Mouse (Mus musculus) stomach, embryonic 14.5 days (tissue): ENCODE measurements around the gene Tmod4. TPM values are rescaled to one million over a fixed set of nuclear protein-coding genes. Genes with fewer than 3 reads are reported as not detected.
"Not testable (repeated sequence)": the region's sequence is repeated elsewhere in the genome, so short reads cannot be mapped to it uniquely, and the experiment has no call there.

Source experiments
- ATAC-seq: fragments of 200-750 bp; cut with Nextera tagmentation; 2 replicates; pipeline ENCODE4 v1.8.0; 2017; ENCODE audit warnings: low read depth, moderate TSS enrichment; ENCODE audit not compliant: insufficient number of reproducible peaks, insufficient read depth, low FRiP score
- H3K27ac ChIP-seq: fragments of 300-500 bp; sonication (generic); 2 replicates; pipeline ENCODE4 v1.5.1; 2014; ENCODE audit warnings: mild to moderate bottlenecking, low read length, moderate library complexity, mixed read lengths
- H3K27me3 ChIP-seq: fragments of 300-500 bp; sonication (generic); 2 replicates; pipeline ENCODE4 v1.6.1; 2014; ENCODE audit warnings: low read length, control low read depth, mixed read lengths; ENCODE audit not compliant: control insufficient read depth, insufficient read depth
- H3K36me3 ChIP-seq: fragments of 300-500 bp; sonication (generic); 2 replicates; pipeline ENCODE4 v1.6.1; 2014; ENCODE audit warnings: mild to moderate bottlenecking, control low read depth, low read length, moderate library complexity, mixed read lengths; ENCODE audit not compliant: control insufficient read depth, insufficient read depth
- H3K4me1 ChIP-seq: fragments of 300-500 bp; sonication (generic); 2 replicates; pipeline ENCODE4 v1.6.1; 2014; ENCODE audit warnings: low read length, control low read depth, mixed read lengths; ENCODE audit not compliant: control insufficient read depth, insufficient read depth
- H3K4me2 ChIP-seq: fragments of 300-500 bp; sonication (generic); replicated peaks from 2 replicates; pipeline ENCODE4 v1.6.1; 2014; ENCODE audit warnings: low read depth, low read length, control low read depth
- H3K4me3 ChIP-seq: fragments of 300-500 bp; sonication (generic); 2 replicates; pipeline ENCODE4 v1.5.1; 2014; ENCODE audit warnings: low read depth, low read length, control low read depth
- H3K9ac ChIP-seq: fragments of 300-500 bp; sonication (generic); replicated peaks from 2 replicates; pipeline ENCODE4 v1.6.1; 2014; ENCODE audit warnings: low read depth, mild to moderate bottlenecking, control low read depth, low read length, moderate library complexity, mixed read lengths
- H3K9me3 ChIP-seq: fragments of 300-500 bp; sonication (generic); 2 replicates; pipeline ENCODE4 v1.6.1; 2016; ENCODE audit warnings: low read depth, low read length, control low read depth; ENCODE audit not compliant: control insufficient read depth
- WGBS: fragments of 180-500 bp; shearing (Covaris S2); extraction: QIAGEN DNeasy Blood & Tissue Kit; methylation state at CpG from one replicate; pipeline ENCODE4 v1.1.7; 2014; 5-methylcytosine and 5-hydroxymethylcytosine counted together
- polyA plus RNA-seq: library from polyadenylated mRNA; unstranded; fragments of >200 nt; fragmentation: Nextera tagmentation; extraction: Ambion mirVana; gene quantifications from 2 replicates; pipeline ENCODE4 v1.2.1, GENCODE M21; 2014

The Tmod4 gene
- polyA plus RNA-seq, 1 experiment from 2014 or later = 1.8 TPM

GRCm38 (mm10) chr3:95110911-95111726 lies 13.2 kb upstream of the Tmod4 start, which contains the start of gene Vps72:
Gene Vps72 (plus strand): TSS chr3:95111022.
- 0 out of 2 replicates have a peak, but pooled peaks cover 5% of the 10 kb centered on the region for H3K4me1 ChIP-seq
- H3K27me3 ChIP-seq = no peaks in the 10 kb centered on the region
- peak within 1 kb of the TSS; percentile 40 for H3K4me2 ChIP-seq
- H3K27ac ChIP-seq = peak within 1 kb of the TSS; percentile 98
- H3K9me3 ChIP-seq = no peaks in the 10 kb centered on the region
- WGBS = under 1% methylated on average over 54 of the region's 54 CpGs
- peak within 1 kb of the TSS; percentile 68 for H3K9ac ChIP-seq
- ATAC-seq = peak; percentile 70
- H3K36me3 ChIP-seq = peaks cover 15% of the 10 kb centered on the region
- H3K4me3 ChIP-seq = peak within 1 kb of the TSS; percentile 80

- H3K9ac ChIP-seq = no peak overlapping the region
- no peaks in the 10 kb centered on the region for H3K27me3 ChIP-seq
- H3K4me2 ChIP-seq = peak overlapping the region; percentile 40; the same call in 1 of the 2 replicates
- H3K4me1 ChIP-seq = 0 out of 2 replicates have a peak, but pooled peaks cover 5% of the 10 kb centered on the region
- H3K9me3 ChIP-seq = no peaks in the 10 kb centered on the region
- peaks cover 16% of the 10 kb centered on the region for H3K36me3 ChIP-seq
- 86% methylated on average over 1 of the region's 1 CpGs for WGBS
- no peak for ATAC-seq
- no peak overlapping the region for H3K27ac ChIP-seq
- H3K4me3 ChIP-seq = no peak overlapping the region
These were observed 11.5 kb upstream of the Tmod4 start for GRCm38 (mm10) chr3:95112760-95113159.

- ATAC-seq = no peak
- H3K9me3 ChIP-seq = no peaks in the 10 kb centered on the region
- H3K4me1 ChIP-seq = no peaks in the 10 kb centered on the region
- H3K4me3 ChIP-seq = no peak overlapping the region
- no peak overlapping the region for H3K4me2 ChIP-seq
- H3K27ac ChIP-seq = no peak overlapping the region
- peaks cover 59% of the 10 kb centered on the region for H3K36me3 ChIP-seq
- no peaks in the 10 kb centered on the region for H3K27me3 ChIP-seq
- 85% methylated on average over 2 of the region's 2 CpGs for WGBS
- H3K9ac ChIP-seq = no peak overlapping the region
These were observed 6.5 kb upstream of the Tmod4 start for GRCm38 (mm10) chr3:95117751-95118150.

- Histone ChIP-seq H3K36me3 (peaks cover 48% of the 10 kb centered on the region), H3K4me2 (no peak overlapping the region), H3K4me1 (peaks cover 5% of the 10 kb centered on the region; the same call in 1 of the 2 replicates), H3K4me3 (no peak overlapping the region), H3K9ac (no peak overlapping the region), H3K9me3 (no peaks in the 10 kb centered on the region), H3K27ac (peak overlapping the region; percentile 72; the same call in 1 of the 2 replicates), H3K27me3 (no peaks in the 10 kb centered on the region)
- 67% methylated on average over 6 of the region's 6 CpGs for WGBS
- no peak for ATAC-seq
These were observed 2.7 kb upstream of the Tmod4 start for GRCm38 (mm10) chr3:95121580-95121979.

- no peak overlapping the region for H3K9ac ChIP-seq
- WGBS = 22% methylated on average over 5 of the region's 5 CpGs
- H3K9me3 ChIP-seq = no peaks in the 10 kb centered on the region
- H3K4me3 ChIP-seq = no peak overlapping the region
- H3K36me3 ChIP-seq = peaks cover 26% of the 10 kb centered on the region
- peaks cover 5% of the 10 kb centered on the region; the same call in 1 of the 2 replicates for H3K4me1 ChIP-seq
- H3K27me3 ChIP-seq = no peaks in the 10 kb centered on the region
- no peak overlapping the region for H3K4me2 ChIP-seq
- ATAC-seq = no peak
- no peak overlapping the region; the same call in 1 of the 2 replicates for H3K27ac ChIP-seq
These were observed 696 bp downstream of the Tmod4 start for GRCm38 (mm10) chr3:95124972-95125371.

- no peaks in the 10 kb centered on the region for H3K27me3 ChIP-seq
- no peak for ATAC-seq
- no peak overlapping the region for H3K4me2 ChIP-seq
- 34% methylated on average over 6 of the region's 6 CpGs for WGBS
- peaks cover 8% of the 10 kb centered on the region; the same call in 1 of the 2 replicates for H3K4me1 ChIP-seq
- H3K9me3 ChIP-seq = no peaks in the 10 kb centered on the region
- peaks cover 3% of the 10 kb centered on the region; the same call in 1 of the 2 replicates for H3K36me3 ChIP-seq
- no peak overlapping the region for H3K4me3 ChIP-seq
- no peak overlapping the region for H3K27ac ChIP-seq
- H3K9ac ChIP-seq = no peak overlapping the region
These were observed 5.0 kb downstream of the Tmod4 start for GRCm38 (mm10) chr3:95129226-95129651.

- WGBS = 83% methylated on average over 5 of the region's 5 CpGs
- Histone ChIP-seq H3K9ac (no peak overlapping the region), H3K4me2 (no peak overlapping the region), H3K27me3 (no peaks in the 10 kb centered on the region), H3K36me3 (peaks cover 3% of the 10 kb centered on the region; the same call in 1 of the 2 replicates), H3K4me3 (no peak overlapping the region), H3K4me1 (peaks cover 7% of the 10 kb centered on the region; the same call in 1 of the 2 replicates), H3K27ac (no peak overlapping the region), H3K9me3 (no peaks in the 10 kb centered on the region)
- no peak for ATAC-seq
These were observed 5.8 kb downstream of the Tmod4 start for GRCm38 (mm10) chr3:95130081-95130480.

- not testable (repeated sequence) for H3K9ac ChIP-seq, H3K36me3 ChIP-seq, H3K27me3 ChIP-seq, ATAC-seq, H3K9me3 ChIP-seq, H3K4me3 ChIP-seq, H3K27ac ChIP-seq, H3K4me2 ChIP-seq
- 91% methylated on average over 2 of the region's 2 CpGs for WGBS
- H3K4me1 ChIP-seq = 0 out of 2 replicates have a peak, but pooled peaks cover 11% of the 10 kb centered on the region
These were observed 8.1 kb downstream of the Tmod4 start for GRCm38 (mm10) chr3:95132389-95132788.
